Mouse (Mus musculus): ENCODE measurements at regions not wholly inside any gene's neighbourhood (a gene's known extent, or its start where the extent isn't known, plus 50 kb on each side); places are given as distances from the start of the nearest gene placed in this dataset.

DNA sequence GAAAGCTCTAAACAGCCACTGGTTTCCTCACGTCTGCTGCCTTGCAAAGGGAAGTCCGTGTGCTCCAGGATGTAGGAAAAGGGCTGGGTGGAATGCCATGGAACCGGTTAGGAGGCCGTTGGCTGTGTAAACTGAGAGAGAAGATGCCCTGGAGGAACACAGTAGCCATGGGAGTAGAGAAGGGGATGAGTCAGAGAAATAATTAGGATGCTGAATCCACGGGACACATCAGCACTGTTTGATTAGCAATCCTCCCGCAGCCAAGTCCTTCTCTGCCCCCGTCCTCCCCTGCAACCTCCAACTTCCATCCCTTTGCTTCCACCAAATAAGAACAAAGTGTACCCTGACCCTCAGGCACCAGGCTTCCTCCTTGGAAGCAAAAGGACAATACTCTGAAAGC lies 532.4 kb upstream of the Tmpo start:
- TF ChIP-seq CTCF (IDR thresholded peaks at IDR 0.05; ENCODE audit: low read depth) (no peak), EP300 (IDR thresholded peaks at IDR 0.05; ENCODE audit: low read depth) (no peak)
